Mouse (Mus musculus) gastrocnemius, postnatal 4 days (tissue): ENCODE measurements around the gene Gm13212. TPM values are rescaled to one million over a fixed set of nuclear protein-coding genes. Genes with fewer than 3 reads are reported as not detected.
"Not testable (repeated sequence)": the region's sequence is repeated elsewhere in the genome, so short reads cannot be mapped to it uniquely, and the experiment has no call there.

Source experiments
- DNase-seq, 2 experiments: peaks; one replicate each; pipeline ENCODE4 v3.0.0; 2021 to 2022; ENCODE audit warnings: low spot score in 2 of 2, mixed read lengths in 2 of 2
- long read RNA-seq, 2 experiments: library from polyadenylated mRNA; stranded (forward); transcript quantifications; one replicate each; pipeline ENCODE4 v2.0.0; 2021
- total RNA-seq, 2 experiments: library from RNA; stranded (reverse); gene quantifications; 2 replicates each; pipeline ENCODE4 v1.2.3; 2021

Gene Gm13212
- total RNA-seq = 1 to 10 TPM; 1.7 to 1.9 TPM
- long read RNA-seq, experiment 1 = 0 reads
- long read RNA-seq, experiment 2 = 0 reads

DNA sequence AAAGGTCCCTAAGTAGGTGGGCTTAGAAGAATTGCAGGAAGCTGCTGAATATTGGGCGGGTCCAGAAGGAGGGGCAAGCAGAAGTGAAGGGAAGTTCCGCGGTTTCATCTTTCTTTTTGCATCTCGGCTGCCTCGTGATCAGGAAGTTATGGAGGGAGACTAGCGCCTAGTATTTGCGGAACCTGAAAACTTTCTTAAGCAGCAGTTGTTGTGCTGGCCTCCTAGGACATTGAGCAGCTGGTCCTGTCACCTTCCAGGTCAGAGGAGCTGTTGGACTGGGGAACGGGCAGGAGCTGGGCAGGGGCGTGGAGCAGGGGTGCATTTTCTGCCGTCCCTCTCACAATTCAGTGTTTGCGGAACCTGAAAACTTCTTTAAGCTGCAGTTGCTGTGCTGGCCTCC is at the start of gene Gm13212:
Gene Gm13212, plus strand, starts transcription at position 89 of the 400 bp plus-strand sequence.
- DNase-seq = not testable (repeated sequence)

DNA sequence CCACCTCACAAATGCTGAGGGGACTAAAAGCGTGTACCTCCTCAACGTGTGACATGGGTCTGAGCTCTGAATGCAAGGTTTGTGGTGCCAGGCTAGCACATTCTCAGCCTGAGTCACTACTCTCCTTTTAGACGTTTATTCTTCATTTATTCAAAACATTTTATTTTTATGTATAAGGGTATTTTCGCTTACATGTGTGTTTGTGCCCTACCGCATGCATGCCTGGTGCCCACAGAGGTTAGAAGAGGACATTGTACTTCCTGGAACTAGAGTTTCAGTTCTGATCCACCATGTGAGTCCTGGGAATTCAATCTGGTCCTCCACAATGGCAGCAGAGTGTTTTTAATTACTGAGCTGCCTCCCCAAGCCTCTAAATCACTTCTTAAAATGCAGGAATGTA is 41.1 kb upstream of the Gm13212 start:
- DNase-seq = not testable (repeated sequence)

DNA sequence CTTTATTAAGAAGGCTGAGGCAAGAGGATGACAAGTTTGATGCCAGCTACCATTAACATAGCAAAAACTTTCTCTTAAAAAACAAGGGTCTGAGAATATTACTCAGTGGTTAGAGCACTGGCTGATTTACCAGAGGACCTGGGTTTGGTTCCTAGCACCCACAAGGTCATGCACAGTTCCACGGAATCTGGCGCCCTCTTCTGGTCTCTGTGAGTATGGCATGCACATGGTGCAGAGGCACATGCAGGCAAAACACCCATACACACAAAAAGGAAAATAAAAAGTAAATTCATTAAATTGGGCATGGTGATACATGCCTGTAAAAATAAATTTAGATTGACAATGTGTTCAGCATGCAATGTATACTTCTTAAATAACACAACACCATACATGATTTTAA is 39.9 kb upstream of the Gm13212 start:
- DNase-seq = not testable (repeated sequence)

DNA sequence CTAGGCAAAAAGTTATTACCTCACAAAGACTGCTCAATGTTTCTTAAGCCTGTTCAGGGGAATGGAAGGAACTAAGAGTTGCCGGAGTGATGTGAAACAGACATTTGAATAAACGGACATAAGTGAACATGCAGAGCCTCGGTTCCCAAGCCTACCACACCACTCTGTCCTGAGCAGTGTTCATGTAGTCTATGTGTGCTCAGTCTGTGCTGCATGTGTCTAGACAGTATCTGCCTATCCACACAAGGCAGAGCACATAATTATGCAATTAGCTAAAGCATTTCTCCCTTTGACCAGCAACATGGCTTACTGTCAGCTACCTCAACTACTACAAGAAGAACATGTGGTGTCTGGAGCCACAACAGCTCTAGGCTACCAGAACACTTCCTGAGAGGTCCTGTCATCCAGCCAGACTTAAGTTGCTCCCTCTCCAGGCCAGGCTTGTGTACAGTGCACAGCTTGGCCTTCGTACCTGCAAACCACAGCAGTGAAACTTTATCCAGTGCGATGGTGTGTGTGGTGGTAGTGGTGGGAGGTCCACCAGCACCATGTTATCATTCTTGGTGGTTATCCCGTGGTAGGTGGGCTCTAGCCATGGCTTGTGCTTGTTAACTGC is 39.1 kb upstream of the Gm13212 start:
- not testable (repeated sequence) for DNase-seq

DNA sequence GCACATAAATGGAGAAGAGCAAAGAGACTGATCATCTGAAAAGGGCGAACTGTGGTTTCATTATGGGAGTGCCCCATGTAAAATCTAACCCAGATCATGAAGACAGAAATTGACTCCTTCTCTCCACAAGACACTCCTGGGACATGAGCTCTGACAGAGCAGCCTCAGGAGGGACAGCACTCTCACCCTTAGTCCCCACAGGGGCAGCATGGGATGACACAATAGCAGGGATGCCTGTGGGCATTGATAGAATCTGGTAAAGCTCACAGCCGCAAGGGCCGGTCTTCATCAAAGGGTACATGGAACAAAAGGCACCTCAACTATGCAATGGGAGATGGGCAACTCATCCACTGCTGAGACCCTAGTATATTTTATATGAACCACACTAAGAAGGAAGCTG is 38.5 kb upstream of the Gm13212 start:
- not testable (repeated sequence) for DNase-seq

DNA sequence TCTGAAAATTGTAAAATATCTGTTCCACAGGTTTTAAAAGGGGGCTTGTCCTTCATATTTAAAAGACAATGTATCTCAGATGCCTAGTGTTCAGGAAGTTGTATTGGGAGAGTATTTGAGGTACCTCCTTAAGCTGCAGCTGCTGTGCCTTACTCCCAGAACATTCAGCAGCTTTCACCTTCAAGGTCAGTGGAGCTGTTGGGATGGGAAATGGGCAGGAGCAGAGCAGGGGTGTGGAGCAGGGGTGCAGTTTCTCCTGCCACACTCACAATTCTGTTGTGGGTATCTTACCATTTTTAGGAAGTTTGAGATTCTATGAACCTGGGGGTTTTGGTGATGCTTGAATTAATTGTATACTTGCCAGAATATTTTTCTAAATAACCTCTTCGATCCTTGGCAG is 28.3 kb upstream of the Gm13212 start:
- DNase-seq = no peak

DNA sequence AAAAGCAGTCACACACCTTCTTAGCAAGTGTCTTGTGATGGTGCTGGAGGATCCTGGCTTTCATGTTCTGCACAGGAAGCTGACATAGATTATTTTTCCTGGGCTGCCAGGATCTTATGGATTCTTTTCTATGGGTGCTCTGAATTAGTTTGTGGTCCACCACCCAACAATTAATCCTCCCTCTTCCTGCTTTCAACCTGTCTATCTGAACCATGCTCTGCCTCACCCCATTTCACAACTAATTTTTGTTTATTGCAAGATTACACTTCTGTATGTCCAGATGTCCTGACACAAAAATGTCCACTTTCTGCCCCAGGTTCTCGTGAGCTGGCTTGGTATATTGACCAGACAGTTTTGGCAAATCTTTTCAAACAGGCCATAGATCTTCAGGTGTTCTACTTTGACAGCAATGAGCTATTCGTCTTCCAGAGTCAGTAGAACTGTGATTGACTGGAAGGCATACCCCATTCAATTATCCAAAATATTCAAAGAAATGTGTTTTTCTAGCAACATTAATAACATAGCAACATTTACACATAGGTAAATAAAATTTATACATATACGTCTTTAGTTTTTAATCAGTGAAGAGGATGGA is 25.4 kb upstream of the Gm13212 start:
- peak in 1 of 2 experiments; percentile 8 for DNase-seq

DNA sequence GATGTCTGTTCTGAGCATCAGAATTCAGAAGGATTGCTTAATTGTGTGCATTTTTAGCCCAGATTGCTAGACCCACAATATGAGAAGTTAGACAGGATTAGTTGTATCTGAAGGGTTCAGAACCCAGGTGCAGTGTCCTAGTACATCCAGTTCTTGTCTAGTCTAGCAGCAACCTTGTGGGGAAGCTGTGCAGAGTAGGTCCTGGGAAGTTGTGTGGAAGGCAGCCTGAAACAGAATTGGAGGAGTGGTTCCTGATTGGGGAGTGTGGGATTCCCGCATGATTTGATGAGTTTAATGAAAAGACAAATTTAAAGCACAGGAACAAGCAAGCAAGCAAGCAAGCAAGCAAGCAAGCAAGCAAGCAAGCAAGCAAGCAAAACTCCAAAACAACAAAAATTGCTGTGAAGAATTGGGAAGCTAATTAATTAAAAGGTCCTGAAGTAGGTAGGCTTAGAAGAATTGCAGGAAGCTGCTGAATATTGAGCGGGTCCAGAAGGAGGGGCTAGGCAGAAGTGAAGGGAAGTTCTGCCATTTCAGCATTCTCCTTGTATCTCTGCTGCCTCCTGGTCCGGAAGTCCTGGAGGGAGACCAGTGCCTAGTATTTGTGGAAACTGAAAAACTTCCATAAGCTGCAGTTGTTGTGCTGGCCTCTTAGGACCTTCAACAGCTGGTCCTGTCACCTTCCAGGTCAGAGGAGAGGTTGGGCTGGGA is 20.7 kb upstream of the Gm13212 start:
- no peak for DNase-seq

DNA sequence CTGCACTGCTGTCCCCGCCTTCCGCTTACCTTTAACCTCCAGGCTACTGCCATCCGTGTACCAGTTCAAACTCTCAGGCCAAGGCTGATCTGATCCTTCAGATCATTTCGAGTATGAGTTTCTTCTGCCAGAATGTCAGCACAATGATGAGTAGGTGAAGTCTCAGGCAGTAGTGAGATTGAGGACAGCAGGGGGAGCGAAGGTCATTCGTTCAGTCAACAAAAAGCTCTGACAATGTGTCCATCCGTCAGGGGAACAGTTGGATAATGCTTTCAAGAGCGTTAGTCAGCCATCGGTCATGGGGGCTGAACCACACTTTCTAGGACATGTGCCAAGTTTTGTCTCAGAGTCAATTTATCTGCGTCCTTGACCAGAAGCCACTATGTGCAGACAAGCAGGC is 14.5 kb upstream of the Gm13212 start:
- not testable (repeated sequence) for DNase-seq

DNA sequence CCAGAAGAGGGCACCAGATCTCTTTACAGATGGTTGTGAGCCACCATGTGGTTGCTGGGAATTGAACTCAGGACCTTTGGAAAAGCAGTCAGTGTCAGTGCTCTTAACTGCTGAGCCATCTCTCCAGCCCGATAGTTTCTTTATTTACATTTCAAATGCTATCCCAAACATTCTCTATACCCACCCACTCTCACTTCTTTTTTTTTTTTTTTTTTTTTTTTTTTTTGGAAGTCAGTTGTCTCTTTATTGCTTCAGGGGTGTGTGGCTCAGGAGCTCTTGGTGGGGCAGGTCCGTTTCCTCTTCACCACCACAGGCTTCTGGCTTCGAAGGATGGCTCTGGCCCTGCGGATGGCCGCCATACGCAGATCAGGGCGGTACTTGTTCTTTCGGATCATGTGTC is 8.3 kb upstream of the Gm13212 start:
- not testable (repeated sequence) for DNase-seq

DNA sequence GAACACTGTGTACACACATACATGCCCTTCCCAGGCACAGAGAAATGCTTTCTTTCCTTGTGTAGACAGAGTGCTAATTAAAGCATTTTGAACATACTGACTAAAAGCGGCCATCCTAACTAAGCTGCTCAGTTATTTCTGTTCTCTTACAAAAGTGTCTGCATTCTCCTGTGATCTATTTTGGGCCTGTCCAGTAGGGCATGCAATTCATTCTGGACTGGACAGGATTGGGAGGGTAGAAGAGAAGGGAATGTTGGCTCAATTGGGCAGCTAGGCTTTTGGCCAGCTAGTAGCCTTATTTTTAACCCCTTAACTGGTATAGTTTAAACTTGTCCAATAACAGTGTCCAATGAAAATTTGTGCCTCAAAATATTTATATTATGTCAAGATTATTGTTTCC is 4.6 kb upstream of the Gm13212 start:
- DNase-seq = not testable (repeated sequence)

DNA sequence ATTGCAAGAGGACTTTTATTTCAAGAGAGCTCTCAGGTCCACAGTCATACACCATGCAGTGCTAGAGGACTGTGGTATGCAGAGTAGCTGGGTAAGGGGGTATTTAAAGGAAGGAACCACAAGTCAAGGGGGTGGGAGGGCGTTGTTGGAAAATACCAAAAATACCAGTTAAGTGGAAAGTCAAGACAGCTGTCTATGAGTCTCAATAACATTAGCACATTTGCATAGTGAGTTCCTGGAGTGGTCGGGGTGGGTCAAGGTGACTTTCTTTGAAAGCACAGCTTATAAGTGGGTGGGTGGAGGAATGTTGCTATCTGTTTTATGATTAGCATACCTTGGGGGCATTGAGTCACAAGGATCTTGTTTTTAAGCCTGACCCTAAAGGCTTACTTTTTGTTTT is 1.1 kb downstream of the Gm13212 start:
- DNase-seq = not testable (repeated sequence)

DNA sequence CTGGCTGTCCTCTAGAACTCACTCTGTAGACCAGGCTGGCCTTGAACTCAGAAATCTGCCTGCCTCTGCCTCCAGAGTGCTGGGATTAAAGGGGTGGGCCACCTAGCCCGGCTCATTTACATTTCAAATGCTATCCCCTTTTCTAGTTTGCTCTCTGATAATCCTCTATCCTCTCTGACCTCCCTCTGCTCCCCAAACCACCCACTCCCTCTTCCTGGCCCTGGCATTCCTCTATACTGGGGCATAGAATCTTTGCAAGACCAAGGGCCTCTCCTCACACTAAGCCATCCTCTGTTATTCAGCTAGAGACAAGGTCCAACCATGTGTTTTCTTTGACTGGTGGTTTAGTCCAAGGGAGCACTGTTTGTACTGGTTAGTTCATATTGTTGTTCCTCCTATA is 9.2 kb downstream of the Gm13212 start:
- DNase-seq = not testable (repeated sequence)

DNA sequence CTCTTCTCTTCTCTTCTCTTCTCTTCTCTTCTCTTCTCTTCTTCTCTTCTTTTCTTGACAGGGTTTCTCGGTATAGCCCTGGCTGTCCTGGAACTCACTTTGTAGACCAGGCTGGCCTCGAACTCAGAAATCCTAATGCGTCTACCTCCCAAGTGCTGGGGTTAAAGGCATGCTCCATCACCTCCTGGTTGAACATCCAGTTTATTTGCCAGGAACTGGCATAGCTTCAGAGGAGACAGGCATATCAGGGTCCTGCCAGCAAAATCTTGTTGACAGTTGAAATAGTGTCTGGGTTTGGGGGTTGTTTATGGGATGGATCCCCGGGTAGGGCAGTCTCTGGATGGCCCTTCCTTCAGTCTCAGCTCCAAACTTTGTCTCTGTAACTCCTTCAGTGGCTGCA is 9.8 kb downstream of the Gm13212 start:
- DNase-seq = not testable (repeated sequence)

DNA sequence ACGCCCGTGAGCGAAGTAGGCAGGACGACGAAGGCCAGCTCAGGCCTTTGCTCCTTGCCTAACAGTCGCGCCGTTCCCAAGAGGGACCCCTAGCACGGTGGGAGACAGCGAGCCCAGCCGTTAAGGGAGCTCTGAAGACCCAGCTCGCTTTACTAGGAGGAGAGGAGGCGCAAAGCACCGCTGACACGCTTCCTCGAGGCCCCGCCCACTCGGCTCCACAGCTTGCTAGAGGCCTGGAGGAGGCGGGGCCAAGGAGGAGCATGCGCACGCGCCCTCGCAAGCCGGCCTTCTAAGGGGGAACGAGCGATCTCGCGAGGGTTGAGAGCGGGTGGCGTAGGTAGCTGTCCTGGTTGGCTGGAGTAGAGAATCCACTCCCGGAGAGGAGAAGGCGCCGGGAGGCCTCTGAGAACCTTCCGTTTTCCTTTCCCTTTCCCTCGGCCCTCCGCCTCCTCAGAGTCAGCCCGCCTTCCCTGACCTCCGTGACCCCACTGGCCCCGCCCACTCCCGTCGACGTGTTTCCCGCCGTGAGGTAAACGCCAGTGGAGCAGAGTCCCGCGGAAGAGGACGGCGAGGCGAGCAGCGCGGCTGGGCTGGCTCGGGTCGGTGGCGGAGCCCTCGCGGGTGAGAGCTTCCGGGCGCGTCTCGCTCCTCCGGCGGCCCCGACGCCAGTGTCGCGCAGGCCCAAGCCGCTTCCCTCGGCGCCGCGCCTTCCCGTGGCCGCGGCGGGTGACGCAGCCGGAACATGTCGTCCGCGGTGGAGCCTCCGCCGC is 55.6 kb downstream of the Gm13212 start:
- peak in 1 of 2 experiments; percentile 20 for DNase-seq

DNA sequence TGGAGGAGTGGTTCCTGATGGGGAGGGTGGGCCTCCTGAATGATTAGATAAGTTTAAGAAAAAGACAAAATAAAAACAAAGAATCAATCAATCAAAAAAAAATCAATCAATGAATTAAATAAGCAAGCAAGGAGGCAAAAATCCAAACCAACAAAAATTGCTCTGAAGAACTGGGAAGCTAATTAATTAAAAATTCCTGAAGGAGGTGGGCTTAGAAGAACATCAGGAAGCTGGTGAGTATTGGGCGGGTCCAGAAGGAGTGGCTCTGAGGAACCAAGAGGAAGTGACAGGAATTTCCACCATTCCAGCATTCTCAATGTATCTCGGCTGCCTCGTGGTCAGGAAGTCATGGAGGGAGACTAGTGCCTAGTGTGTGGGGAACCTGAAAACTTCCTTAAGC is 85.4 kb downstream of the Gm13212 start, which contains the start of gene Zfp980:
Gene Zfp980, plus strand, starts transcription at position 301 of the 400 bp plus-strand sequence.
- not testable (repeated sequence) for DNase-seq

DNA sequence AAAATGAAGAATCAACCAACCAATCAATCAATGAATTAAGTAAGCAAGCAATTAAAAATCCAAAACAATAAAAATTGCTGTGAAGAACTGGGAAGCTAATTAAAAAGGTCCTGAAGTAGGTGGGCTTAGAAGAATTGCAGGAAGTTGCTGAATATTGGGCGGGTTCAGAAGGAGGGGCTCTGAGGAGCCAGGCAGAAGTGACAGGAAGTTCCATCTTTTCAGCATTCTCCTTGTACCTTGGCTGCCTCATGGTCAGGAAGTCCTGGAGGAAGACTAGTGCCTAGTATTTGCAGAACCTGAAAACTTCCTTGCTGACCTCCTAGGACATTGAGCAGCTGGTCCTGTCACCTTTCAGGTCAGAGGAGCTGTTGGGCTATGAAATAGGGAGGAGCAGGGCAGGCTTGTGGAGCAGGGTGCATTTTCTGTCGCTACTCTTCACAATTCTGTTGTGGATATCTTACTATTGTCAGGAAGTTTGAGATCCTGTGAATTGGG is 89.4 kb downstream of the Gm13212 start:
- not testable (repeated sequence) for DNase-seq
